Mouse (Mus musculus): ENCODE measurements around the gene Cdca5.

Cdca5 gene

GRCm38 (mm10) chr19:6061641-6062302, 23.0 kb upstream of the Cdca5 start:
- peak; percentile 79 for DNase-seq (ENCODE audit: low spot score in 2 of 2)

DNA sequence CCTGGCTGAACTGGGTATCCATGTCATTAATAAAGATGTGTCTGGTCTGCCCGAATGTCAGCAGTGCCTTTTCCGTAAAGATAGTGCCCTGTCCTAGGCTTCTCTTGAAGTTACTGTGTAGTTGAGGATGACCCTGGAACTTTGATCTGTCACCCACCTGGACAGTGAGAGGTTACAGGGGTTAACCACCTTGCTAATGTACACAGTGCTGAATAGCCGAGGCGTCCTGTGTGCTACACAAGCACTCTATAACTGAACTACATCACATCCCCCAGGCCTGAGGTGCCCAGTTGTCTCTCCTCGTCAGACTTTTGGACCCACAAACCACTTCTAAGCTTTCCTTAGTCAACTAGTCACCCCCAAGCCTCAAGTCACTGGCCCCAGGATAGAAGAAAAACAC, 22.4 kb upstream of the Cdca5 start:
- no peak for DNase-seq (ENCODE audit: low spot score in 2 of 2)

- no peak for DNase-seq (ENCODE audit: low spot score in 2 of 2)
Measured at GRCm38 (mm10) chr19:6063081-6063480, 21.7 kb upstream of the Cdca5 start.

DNA sequence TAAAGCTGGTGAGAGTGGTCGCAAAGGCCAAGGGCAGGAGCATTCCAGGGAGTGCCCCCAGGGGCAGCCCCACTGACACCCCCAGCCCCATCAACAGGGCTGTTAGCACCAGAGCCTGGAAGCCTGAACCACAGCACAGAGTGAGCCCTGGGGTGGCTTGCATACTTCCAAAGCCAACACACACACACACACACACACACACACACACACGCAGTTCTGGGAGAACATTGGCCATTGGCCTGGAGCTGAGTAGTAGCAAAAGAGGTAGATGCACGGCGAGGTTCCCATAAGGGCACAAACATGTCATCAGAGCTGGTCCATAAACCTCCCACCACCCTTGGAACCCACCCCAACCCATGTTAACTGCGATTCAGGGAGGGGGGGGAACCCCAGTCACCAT, 18.2 kb upstream of the Cdca5 start:
- DNase-seq (ENCODE audit: low spot score in 2 of 2): no peak

DNA sequence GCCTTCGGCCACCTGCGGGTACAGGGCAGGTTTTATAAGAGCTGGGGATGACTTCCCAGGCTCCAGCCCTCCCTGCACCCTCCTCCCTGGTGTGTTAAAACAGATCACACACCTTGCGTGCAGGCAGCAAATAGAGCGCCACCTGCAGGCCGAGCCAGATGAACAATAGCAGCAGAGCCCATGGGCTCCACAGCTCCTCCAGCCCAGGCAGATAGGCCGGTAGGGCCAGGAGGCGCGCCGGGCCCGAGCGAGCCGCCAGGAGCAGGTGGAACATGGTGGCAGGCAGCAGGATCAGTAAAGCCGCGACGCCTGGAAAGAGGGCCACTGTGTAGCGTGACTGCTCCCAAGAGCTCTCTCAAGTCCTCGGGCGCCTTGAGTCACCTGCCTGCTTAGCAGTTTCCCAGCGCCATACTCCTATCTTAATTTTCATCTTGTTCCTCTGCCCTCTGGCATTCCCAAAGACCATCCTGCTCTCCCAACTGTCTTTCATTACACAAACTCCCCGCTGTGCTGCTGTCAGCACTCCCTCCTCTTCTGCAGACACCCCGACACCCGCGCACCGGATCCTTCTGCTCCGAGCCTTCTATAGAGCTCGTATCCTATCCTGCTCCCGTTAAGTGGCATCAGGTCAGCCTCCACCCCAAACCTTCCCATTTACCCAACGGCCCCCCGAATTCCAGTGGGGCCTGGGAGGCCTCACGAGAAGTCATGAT, 17.6 kb upstream of the Cdca5 start:
- peak; percentile 77 to 84 for DNase-seq (ENCODE audit: low spot score in 2 of 2)

- peak; percentile 91 to 93 for DNase-seq (ENCODE audit: low spot score in 2 of 2)
Measured at GRCm38 (mm10) chr19:6067724-6068415, 16.9 kb upstream of the Cdca5 start, which contains the start of gene Tm7sf2. Gene Tm7sf2, minus strand, starts transcription at chr19:6068373.

- DNase-seq (ENCODE audit: low spot score in 2 of 2): no peak
Measured at GRCm38 (mm10) chr19:6068951-6069350, 15.8 kb upstream of the Cdca5 start.

- DNase-seq (ENCODE audit: low spot score in 2 of 2): no peak
Measured at GRCm38 (mm10) chr19:6069851-6070250, 14.9 kb upstream of the Cdca5 start.

DNA sequence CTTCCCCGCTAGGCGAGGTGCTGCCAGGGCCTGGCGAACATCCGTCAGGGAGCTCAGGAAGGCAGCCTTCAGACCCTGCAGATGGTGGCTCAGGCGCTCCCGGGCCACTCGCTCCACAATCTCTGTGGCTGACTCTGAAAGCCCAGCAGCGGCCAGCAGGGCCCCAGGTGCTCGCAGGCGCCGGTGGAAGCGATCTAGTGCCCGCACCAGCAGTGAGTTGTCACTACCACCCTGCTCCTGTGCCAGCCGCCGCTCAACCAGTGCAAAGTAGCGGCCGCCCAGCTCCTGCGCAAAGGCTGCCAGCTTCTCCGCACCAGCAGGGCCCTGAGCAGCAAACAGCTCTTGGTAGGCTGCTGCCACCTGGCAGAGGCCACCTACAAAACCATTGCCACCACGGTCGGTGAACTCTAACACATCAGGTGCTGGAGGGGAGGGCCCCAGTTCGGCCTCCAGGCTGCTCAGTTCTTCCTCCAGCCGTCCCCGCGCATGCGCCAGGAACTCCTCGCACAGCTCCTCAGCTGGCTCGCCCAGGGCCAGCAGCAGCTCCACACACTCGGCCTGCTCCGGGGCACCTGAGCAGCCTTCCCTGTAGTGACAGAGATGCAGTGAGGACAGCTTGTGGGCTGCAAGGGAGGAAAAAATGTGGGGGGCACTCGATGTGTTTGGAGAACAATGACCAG, 14.1 kb upstream of the Cdca5 start:
- DNase-seq (ENCODE audit: low spot score in 2 of 2): no peak

GRCm38 (mm10) chr19:6071261-6071660, 13.5 kb upstream of the Cdca5 start:
- DNase-seq (ENCODE audit: low spot score in 2 of 2): no peak

- DNase-seq (ENCODE audit: low spot score in 2 of 2): no peak
Measured at GRCm38 (mm10) chr19:6073889-6074288, 10.9 kb upstream of the Cdca5 start.

GRCm38 (mm10) chr19:6076564-6077393, 8.0 kb upstream of the Cdca5 start, which contains the start of gene Vps51:
Gene Vps51, minus strand, starts transcription at chr19:6077231.
- peak; percentile 83 for DNase-seq (ENCODE audit: low spot score in 2 of 2)

DNA sequence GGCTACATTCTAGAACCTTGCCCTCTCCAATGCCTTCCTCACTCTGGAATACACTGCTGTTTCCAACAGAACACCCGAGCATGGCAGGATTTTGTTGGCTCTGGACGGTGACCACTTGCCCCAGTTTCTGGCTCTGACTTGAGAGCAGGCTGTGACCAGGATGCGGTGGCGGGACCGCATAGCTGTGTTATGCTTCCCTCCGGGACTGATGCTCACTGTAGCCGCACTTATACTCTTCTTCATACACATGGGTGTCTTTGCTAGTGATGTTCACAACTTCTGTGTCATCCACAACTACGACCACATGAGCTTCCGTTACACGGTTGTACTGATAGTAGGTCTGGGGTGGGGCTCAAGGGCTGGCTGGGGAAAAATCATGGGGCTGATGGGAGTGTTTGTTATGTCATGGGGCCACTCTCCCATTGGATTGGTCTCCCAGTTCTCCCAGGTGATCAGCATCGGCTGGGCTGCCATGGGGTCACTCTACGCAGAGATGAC, 4.8 kb upstream of the Cdca5 start, which contains the start of gene Tmem262:
TSS of gene Tmem262 (plus strand) at position 51 of the 498 bp plus-strand sequence.
- no peak for DNase-seq (ENCODE audit: low spot score in 2 of 2)

DNA sequence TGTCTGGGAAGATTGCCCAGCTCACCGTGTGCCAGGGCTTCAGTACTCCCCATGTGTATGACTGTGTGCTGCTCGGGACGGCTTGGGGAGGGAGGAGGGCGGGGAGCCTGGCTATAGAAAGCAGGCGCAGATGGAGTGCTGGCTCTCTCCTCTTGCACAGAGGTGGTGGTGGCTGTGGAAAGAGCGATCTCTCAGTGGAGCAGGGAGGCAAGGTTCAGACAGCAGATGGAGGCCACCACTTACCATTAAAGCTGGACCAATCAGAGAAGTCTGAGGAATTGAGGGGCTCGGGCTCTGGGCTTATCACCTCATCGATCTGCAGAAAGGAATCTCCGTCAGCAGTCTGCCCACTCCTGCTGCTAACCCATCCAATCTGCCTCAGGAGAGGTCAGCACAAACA, 2.6 kb upstream of the Cdca5 start, which contains the start of gene Gm28374:
TSS of gene Gm28374 (minus strand) at position 101 of the 400 bp plus-strand sequence.
- DNase-seq (ENCODE audit: low spot score in 2 of 2): no peak

DNA sequence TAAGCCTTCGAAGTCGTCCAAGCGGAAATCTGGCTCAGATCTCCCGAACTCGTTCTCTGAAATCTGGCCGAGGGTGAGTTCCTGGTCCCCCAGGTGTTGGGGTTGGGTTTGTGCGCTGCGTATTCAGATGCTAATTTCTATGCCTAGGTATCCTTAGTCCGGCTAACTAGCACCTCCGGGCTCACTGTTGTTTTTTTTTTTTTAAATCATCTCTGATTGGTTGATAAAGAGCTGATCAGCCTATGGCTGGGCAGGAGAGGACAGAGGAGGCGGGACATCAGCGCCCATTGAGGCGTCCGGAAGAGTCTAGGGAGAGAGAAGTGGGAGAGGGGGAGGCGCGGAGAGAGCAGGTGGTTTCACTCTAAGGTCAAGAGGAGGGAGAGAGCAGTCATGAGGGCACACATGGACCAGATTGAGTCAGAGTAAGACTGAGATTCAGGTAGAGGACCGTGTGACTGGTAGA, 665 bp downstream of the Cdca5 start:
- DNase-seq (ENCODE audit: low spot score in 2 of 2): peak; percentile 66 to 80

DNA sequence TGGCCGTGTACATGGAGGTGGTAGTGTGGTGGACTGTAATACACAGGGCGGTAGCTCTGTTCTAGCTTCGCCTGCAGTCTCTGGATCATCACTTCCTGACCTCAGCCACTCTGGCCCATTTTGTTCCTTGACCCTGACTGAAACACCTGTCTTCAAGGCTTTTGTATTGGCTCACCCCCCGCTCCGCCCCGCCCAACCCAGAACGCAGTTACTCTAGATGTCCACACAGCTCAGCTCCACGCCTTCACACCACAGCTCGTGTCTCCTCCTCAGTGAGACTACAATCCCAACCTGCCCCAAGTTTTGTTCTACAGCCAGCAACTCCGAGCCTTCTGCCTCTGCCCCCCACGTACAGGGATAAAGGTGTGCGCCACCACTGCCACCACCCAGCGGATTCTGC, 4.1 kb downstream of the Cdca5 start:
- no peak for DNase-seq (ENCODE audit: low spot score in 2 of 2)

- DNase-seq (ENCODE audit: low spot score in 2 of 2): no peak
Measured at GRCm38 (mm10) chr19:6094119-6094518, 9.3 kb downstream of the Cdca5 start, which contains the start of gene AC131692.1. Gene AC131692.1, plus strand, starts transcription at chr19:6094419.

DNA sequence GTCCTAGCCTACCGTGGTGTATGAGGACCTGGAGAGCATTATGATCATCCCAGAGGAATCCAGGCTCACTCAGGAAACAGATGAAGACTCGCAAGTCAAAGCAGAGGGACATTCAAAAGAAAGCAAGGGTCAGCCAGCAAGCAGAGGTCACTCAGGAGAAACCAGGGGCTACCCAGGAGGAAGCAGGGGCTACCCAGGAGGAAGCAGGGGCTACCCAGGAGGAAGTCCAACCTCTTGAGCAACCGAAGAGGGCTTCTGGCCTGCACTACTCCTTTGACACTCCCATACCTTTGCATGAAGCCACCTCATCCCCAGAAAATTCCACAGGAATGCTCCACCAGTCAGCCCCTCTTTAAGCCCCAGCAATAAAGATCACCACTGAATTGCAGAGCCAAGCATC, 13.1 kb downstream of the Cdca5 start:
- DNase-seq (ENCODE audit: low spot score in 2 of 2): no peak

- no peak for DNase-seq (ENCODE audit: low spot score in 2 of 2)
Measured at GRCm38 (mm10) chr19:6101186-6101585, 16.4 kb downstream of the Cdca5 start.

- DNase-seq (ENCODE audit: low spot score in 2 of 2): peak; percentile 62 to 78
Measured at GRCm38 (mm10) chr19:6102169-6102853, 17.5 kb downstream of the Cdca5 start.

Measured in spleen, postnatal 36 days (tissue).